Mouse (Mus musculus) E14TG2a.4 (cell line): ENCODE data around the gene Hdgf.
A peak's percentile ranks its signal among the peaks of the same experiment; 100 is the strongest.

Source experiments
- H3K27me3 ChIP-seq: 2 replicates; pipeline ENCODE4 v1.6.1; 2014; ENCODE audit warnings: low read length, control low read depth; ENCODE audit not compliant: insufficient read depth
- H3K36me3 ChIP-seq: 2 replicates; pipeline ENCODE4 v1.6.1; 2014; ENCODE audit warnings: low read length, control low read depth; ENCODE audit not compliant: insufficient read depth
- H3K4me1 ChIP-seq: replicated peaks from 2 replicates; pipeline ENCODE4 v1.6.1; 2014; ENCODE audit warnings: low read depth, low read length, control low read depth
- H3K4me3 ChIP-seq: replicated peaks from 2 replicates; pipeline ENCODE4 v1.5.1; 2014; ENCODE audit warnings: mild to moderate bottlenecking, low read length
- H3K9me3 ChIP-seq: 2 replicates; pipeline ENCODE4 v1.6.1; 2014; ENCODE audit warnings: low read length, control low read depth
- CTCF ChIP-seq: conservative IDR thresholded peaks from 2 replicates; pipeline ENCODE4 v1.5.1; 2014; ENCODE audit warnings: low read length
- NANOG ChIP-seq: IDR thresholded peaks from 2 replicates; pipeline ENCODE4 v1.6.1; 2014; ENCODE audit warnings: borderline replicate concordance, low read length, mixed read lengths
- POU5F1 ChIP-seq: IDR thresholded peaks from 2 replicates; pipeline ENCODE4 v1.6.1; 2014; ENCODE audit warnings: low read length, borderline replicate concordance

Gene Hdgf

DNA sequence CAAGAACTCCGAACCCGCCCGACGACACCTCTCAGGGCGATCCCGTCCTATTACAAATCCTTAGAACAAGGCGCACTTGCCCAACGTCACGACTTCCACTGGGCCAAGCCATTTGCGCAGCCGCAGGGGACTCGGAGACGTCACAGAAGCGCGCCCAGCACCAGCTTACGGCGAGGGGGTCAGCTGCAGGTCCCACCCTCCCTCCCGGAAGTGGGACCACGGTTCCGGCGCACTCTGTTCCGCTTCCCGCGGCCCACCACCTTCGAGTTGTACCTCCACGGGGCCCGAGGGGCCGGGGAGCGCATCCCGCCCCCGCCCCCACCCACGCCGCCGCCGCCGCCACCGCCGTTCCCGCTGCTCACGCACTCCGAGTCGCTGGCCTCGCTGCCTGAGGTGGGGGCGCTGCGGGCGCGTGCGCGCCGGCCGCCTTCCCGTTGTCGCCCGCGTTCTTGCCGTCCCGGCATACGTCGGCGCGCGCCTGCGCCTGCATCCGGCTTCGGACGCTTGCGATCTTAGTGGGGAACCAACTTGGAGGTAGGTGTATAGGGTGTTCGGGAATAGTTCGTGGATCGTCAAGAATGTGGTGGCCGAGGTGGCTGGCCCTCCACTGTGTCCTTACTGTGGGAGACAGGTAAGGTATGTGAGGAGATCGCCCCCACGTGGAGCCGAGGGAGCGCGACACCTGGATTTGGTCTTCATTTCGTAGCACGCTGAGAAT is 24.1 kb downstream of the Hdgf start, which contains the start of the genes Isg20l2 and Rrnad1:
TSS of gene Isg20l2 (plus strand) at position 237 of the 718 bp plus-strand sequence.
TSS of gene Rrnad1 (minus strand) at position 640 of the 718 bp plus-strand sequence.
- Histone ChIP-seq H3K9me3 (peaks cover 8% of the 10 kb centered on the region), H3K36me3 (peaks cover 75% of the 10 kb centered on the region), H3K4me3 (peak within 1 kb of the TSS; percentile 94), H3K4me1 (peaks cover 57% of the 10 kb centered on the region), H3K27me3 (no peaks in the 10 kb centered on the region)
- TF ChIP-seq NANOG (no peak), CTCF (peak; percentile 42)

DNA sequence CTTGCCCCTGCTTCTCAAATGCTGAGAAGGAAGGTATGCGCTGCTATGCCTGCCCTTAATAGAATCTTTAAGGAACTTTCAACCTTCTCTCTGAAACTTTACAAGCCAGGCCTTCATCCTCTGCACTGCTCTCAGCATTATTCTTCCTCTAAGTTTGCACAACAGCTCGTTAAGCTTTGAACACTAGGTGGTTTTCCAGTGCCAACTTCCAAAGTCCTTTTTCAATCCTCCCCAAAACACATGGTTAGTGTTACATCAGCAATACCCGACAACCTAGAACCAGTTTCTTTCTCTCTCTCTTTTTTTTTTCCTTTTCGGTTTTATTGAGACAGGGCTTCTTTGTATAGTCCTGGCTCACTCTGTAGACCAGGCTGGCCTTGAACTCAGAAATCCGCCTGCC is 27.9 kb downstream of the Hdgf start:
- peaks cover 69% of the 10 kb centered on the region for H3K4me1 ChIP-seq
- no peaks in the 10 kb centered on the region for H3K27me3 ChIP-seq
- H3K9me3 ChIP-seq = peaks cover 5% of the 10 kb centered on the region
- no peak overlapping the region for H3K4me3 ChIP-seq
- peaks cover 79% of the 10 kb centered on the region for H3K36me3 ChIP-seq
- no peak for TF ChIP-seq CTCF
- no peak for TF ChIP-seq NANOG
- TF ChIP-seq POU5F1 = no peak

DNA sequence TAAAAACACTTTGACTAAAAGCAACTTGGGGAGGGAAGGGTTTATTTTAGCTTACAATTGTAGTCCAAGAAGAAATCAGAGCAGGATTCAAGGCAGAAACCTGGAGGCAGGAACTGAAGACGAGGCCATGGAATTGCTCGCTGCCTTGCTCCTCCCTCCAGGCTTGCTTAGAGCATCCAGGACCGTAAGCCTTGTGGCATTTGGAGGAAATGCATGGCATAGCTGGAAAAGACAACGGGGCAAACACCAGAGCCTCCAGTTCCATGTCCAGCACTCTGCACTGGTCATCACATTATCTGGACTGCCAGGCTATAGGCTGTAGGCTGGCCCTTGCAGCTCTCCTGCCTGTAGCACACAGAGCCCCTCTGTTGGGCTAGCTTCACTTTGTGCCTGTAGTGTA is 28.4 kb downstream of the Hdgf start:
- H3K36me3 ChIP-seq = peaks cover 84% of the 10 kb centered on the region
- H3K27me3 ChIP-seq = no peaks in the 10 kb centered on the region
- peaks cover 65% of the 10 kb centered on the region for H3K4me1 ChIP-seq
- no peak for TF ChIP-seq POU5F1
- TF ChIP-seq CTCF = no peak
- no peak for TF ChIP-seq NANOG
- peaks cover under 1% of the 10 kb centered on the region for H3K9me3 ChIP-seq
- H3K4me3 ChIP-seq = no peak overlapping the region

DNA sequence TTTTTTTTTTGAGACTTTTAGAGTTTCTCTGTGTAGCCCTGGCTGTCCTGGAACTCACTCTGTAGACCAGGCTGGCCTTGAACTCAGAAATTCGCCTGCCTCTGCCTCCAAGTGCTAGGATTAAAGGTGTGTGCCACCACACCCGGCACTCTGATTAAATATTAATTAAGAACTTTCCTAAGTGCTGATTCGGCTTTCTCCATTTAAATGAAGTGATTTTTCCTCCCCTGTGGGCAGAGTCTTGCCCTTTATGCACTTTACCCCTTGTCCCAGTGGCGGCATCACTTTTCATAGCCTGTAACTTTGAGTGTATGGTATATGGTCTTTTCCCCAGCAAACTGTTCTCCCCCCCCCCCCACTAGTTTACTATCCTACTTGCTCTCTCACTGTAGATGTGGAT is 29.1 kb downstream of the Hdgf start:
- no peak for TF ChIP-seq CTCF
- no peak for TF ChIP-seq POU5F1
- TF ChIP-seq NANOG = no peak
- no peaks in the 10 kb centered on the region for H3K9me3 ChIP-seq
- no peak overlapping the region for H3K4me3 ChIP-seq
- H3K4me1 ChIP-seq = peaks cover 64% of the 10 kb centered on the region
- H3K27me3 ChIP-seq = no peaks in the 10 kb centered on the region
- H3K36me3 ChIP-seq = peaks cover 90% of the 10 kb centered on the region

DNA sequence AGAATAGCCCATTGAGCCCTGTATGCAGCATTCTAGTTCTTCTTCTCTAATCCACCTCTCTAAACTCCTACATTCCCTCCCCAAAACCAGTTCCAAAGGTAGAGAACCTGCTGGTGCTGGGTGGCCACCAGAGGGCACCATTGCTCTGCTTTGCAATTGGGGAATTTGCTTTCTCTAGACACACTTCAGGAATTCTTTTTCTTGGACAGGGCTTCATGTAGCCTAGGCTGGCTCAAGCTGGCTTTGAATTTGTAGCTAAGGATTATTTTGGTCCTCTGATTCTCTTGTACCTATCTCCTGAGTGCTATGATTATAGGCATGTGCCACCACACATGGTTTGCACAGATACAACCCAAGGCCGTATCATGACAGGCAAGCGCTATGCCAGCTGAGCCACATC is 29.7 kb downstream of the Hdgf start:
- H3K4me1 ChIP-seq = peaks cover 63% of the 10 kb centered on the region
- H3K27me3 ChIP-seq = no peaks in the 10 kb centered on the region
- no peaks in the 10 kb centered on the region for H3K9me3 ChIP-seq
- H3K4me3 ChIP-seq = no peak overlapping the region
- no peak for TF ChIP-seq NANOG
- TF ChIP-seq POU5F1 = no peak
- peak; percentile 98 for TF ChIP-seq CTCF
- peaks cover 96% of the 10 kb centered on the region for H3K36me3 ChIP-seq

DNA sequence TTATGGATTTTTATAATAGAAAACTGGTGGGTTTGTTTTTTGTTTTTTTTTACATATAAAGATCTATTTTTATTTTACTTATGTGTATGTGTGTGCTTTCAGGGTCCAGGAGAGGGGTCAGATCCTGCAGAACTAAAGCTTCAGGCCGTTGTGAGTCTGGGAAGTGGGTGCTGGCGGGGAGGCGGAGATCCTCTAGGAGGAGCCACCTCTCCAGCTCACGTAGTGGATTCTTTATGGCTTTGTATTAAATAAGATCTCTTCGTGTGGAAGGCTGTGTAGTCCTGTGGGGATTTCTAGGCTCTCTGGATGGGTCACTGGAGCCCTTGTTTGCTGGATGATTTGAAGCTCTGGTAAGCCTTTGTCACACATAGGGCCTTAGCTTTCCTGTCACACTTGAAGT is 34.5 kb downstream of the Hdgf start:
- H3K9me3 ChIP-seq = no peaks in the 10 kb centered on the region
- H3K36me3 ChIP-seq = peaks cover 100% of the 10 kb centered on the region
- no peak overlapping the region for H3K4me3 ChIP-seq
- TF ChIP-seq NANOG (no peak), CTCF (no peak), POU5F1 (no peak)
- H3K27me3 ChIP-seq = peaks cover 5% of the 10 kb centered on the region
- H3K4me1 ChIP-seq = peaks cover 47% of the 10 kb centered on the region

DNA sequence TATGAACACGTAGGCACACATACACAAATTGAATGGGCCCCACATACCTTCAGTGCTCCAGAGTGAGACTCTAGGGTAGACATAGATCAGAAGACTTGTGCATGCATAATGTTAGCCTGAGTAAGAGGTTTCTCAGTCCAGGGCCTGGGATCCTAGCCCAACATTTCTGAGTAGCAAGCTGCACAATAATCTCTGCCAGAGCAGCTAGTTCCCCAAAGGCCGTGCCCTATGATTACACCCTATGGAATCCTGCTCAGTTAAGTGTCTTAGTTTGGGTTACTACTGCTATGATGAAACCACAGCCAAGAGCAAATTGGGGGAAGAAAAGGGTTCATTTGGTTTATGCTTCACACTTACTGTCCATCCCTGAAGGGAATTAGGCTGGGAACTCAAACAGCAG is 36.4 kb downstream of the Hdgf start:
- peaks cover 51% of the 10 kb centered on the region for H3K4me1 ChIP-seq
- no peak for TF ChIP-seq CTCF
- no peak for TF ChIP-seq POU5F1
- TF ChIP-seq NANOG = no peak
- no peak overlapping the region for H3K4me3 ChIP-seq
- no peaks in the 10 kb centered on the region for H3K9me3 ChIP-seq
- H3K27me3 ChIP-seq = peaks cover 22% of the 10 kb centered on the region
- peaks cover 83% of the 10 kb centered on the region for H3K36me3 ChIP-seq

DNA sequence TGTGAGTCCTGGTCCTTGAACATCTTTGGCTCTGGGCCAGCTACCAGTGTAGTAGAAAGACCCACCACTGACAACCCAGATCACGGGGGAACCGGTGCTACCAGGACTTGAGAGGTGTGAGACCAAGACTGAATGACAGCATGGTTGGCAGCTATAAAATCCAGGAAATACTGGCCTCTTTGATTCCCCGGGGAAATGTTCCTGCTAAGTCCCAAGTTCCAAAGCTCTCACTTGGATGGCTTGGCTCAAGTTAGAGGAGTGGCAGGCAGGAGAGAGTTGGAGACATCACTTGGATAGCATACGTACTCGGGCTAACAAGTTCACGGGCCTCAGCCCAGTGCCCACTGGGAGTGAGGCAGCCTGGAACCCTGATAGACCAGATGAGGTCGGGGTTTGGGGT is 37.5 kb downstream of the Hdgf start:
- no peak for TF ChIP-seq CTCF
- TF ChIP-seq NANOG = no peak
- TF ChIP-seq POU5F1 = no peak
- H3K36me3 ChIP-seq = peaks cover 72% of the 10 kb centered on the region
- H3K4me3 ChIP-seq = no peak overlapping the region
- H3K4me1 ChIP-seq = peaks cover 58% of the 10 kb centered on the region
- H3K9me3 ChIP-seq = no peaks in the 10 kb centered on the region
- H3K27me3 ChIP-seq = peaks cover 32% of the 10 kb centered on the region
